Mouse (Mus musculus) stomach, postnatal 0 days (tissue): ENCODE measurements around the gene Arpc5. TPM values are rescaled to one million over a fixed set of nuclear protein-coding genes. Genes with fewer than 3 reads are reported as not detected.

Source experiments
- ATAC-seq: fragments of 200-750 bp; cut with Nextera tagmentation; 2 replicates; pipeline ENCODE4 v1.8.0; 2017; ENCODE audit not compliant: low FRiP score, low TSS enrichment
- DNase-seq: peaks from one replicate; pipeline ENCODE4 v3.0.0-alpha.2; 2016; ENCODE audit warnings: low spot score
- H3K27ac ChIP-seq: fragments of 300-500 bp; sonication (generic); replicated peaks from 2 replicates; pipeline ENCODE4 v1.5.1; 2014; ENCODE audit warnings: mild to moderate bottlenecking, control low read depth
- H3K27me3 ChIP-seq: fragments of 300-500 bp; sonication (generic); 2 replicates; pipeline ENCODE4 v1.6.1; 2014; ENCODE audit warnings: low read length; ENCODE audit not compliant: control insufficient read depth, insufficient read depth
- H3K36me3 ChIP-seq: fragments of 300-500 bp; sonication (generic); 2 replicates; pipeline ENCODE4 v1.6.1; 2014; ENCODE audit warnings: low read length, mixed read lengths; ENCODE audit not compliant: control insufficient read depth, insufficient read depth
- H3K4me1 ChIP-seq: fragments of 300-500 bp; sonication (generic); replicated peaks from 2 replicates; pipeline ENCODE4 v1.6.1; 2014; ENCODE audit warnings: antibody characterized with exemption; ENCODE audit not compliant: control insufficient read depth, insufficient read depth
- H3K4me2 ChIP-seq: fragments of 300-500 bp; sonication (generic); replicated peaks from 2 replicates; pipeline ENCODE4 v1.6.1; 2014; ENCODE audit warnings: low read depth, mild to moderate bottlenecking, control low read depth, moderate library complexity
- H3K4me3 ChIP-seq: fragments of 300-500 bp; sonication (generic); 2 replicates; pipeline ENCODE4 v1.5.1; 2014; ENCODE audit warnings: low read depth, low read length, control low read depth
- H3K9ac ChIP-seq: fragments of 300-500 bp; sonication (generic); 2 replicates; pipeline ENCODE4 v1.6.1; 2014; ENCODE audit warnings: mild to moderate bottlenecking, low read length, control low read depth, mixed read lengths
- H3K9me3 ChIP-seq: fragments of 300-500 bp; sonication (generic); 2 replicates; pipeline ENCODE4 v1.6.1; 2016; ENCODE audit warnings: low read length; ENCODE audit not compliant: control insufficient read depth
- CTCF ChIP-seq: IDR thresholded peaks from 2 replicates; pipeline ENCODE4 v1.5.1; 2016; ENCODE audit warnings: antibody characterized with exemption, low read depth, mild to moderate bottlenecking, moderate library complexity
- EP300 ChIP-seq: optimal IDR thresholded peaks from 2 replicates; pipeline ENCODE3; 2016; ENCODE audit warnings: antibody characterized with exemption
- WGBS: fragments of 180-500 bp; shearing (Covaris S2); extraction: QIAGEN DNeasy Blood & Tissue Kit; methylation state at CpG from one replicate; pipeline ENCODE4 v1.1.7; 2014; 5-methylcytosine and 5-hydroxymethylcytosine counted together
- polyA plus RNA-seq: library from polyadenylated mRNA; unstranded; fragments of >200 nt; fragmentation: Nextera tagmentation; extraction: Ambion mirVana; gene quantifications from 2 replicates; pipeline ENCODE4 v1.2.1, GENCODE M21; 2015

The Arpc5 gene
- polyA plus RNA-seq, 1 experiment from 2014 or later: 355 TPM

GRCm38 (mm10) chr1:152786953-152787352 is 20.6 kb downstream of the Arpc5 start:
- DNase-seq: no peak
- 81% methylated on average over 4 of the region's 4 CpGs for WGBS

DNA sequence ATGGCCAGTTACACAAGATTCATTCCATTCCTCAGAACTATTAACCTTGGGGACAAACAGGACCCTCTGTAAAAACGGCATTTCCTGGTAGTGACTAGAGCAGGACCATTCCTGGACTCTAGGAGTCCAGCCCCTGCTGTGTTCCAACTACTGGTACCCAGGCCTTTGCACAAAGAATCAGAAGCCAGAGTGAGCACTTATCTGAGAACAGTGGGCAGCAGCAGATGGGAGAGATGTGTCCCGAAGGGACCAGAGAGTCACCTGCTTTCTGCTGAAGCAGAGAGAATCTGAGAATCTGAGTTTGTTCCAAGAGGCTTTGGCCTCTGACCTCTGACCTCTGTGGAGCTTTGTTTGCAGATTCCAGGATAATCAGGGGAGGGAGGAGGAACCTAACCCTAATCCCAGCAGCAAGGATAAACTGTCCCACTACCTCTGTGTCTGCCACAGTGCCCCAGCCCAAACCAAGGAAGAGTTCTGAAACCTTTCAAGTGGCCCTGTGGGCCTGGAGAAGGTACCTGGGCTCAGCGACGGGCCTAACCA is 21.8 kb downstream of the Arpc5 start:
- Histone ChIP-seq H3K4me1 (0 out of 2 replicates have a peak, but pooled peaks cover 3% of the 10 kb centered on the region), H3K27me3 (no peaks in the 10 kb centered on the region), H3K27ac (0 out of 2 replicates have a peak overlapping the region, but pooled peaks have one; percentile 13), H3K4me3 (no peak overlapping the region), H3K9ac (no peak overlapping the region), H3K4me2 (no peak overlapping the region), H3K36me3 (no peaks in the 10 kb centered on the region), H3K9me3 (no peaks in the 10 kb centered on the region)
- ATAC-seq: no peak
- WGBS: 41% methylated on average over 4 of the region's 4 CpGs
- TF ChIP-seq CTCF: no peak
- TF ChIP-seq EP300: no peak
- DNase-seq: no peak

More at GRCm38 (mm10) chr1:152786953-152787352, 20.6 kb downstream of the Arpc5 start:
- no peak overlapping the region for H3K4me2 ChIP-seq
- no peak overlapping the region for H3K4me3 ChIP-seq
- no peak overlapping the region for H3K9ac ChIP-seq
- H3K27ac ChIP-seq: no peak overlapping the region
- H3K9me3 ChIP-seq: no peaks in the 10 kb centered on the region
- no peaks in the 10 kb centered on the region for H3K36me3 ChIP-seq
- no peak for ATAC-seq
- H3K4me1 ChIP-seq: 0 out of 2 replicates have a peak, but pooled peaks cover 3% of the 10 kb centered on the region
- TF ChIP-seq EP300 (no peak), CTCF (no peak)
- H3K27me3 ChIP-seq: no peaks in the 10 kb centered on the region

- Histone ChIP-seq H3K9me3 (no peaks in the 10 kb centered on the region), H3K4me2 (no peak overlapping the region), H3K36me3 (no peaks in the 10 kb centered on the region), H3K4me3 (no peak overlapping the region), H3K4me1 (0 out of 2 replicates have a peak, but pooled peaks cover 3% of the 10 kb centered on the region), H3K27ac (no peak overlapping the region), H3K9ac (no peak overlapping the region), H3K27me3 (no peaks in the 10 kb centered on the region)
- 0 out of 2 replicates have a peak, but pooled peaks have one; percentile 35 for ATAC-seq
- no peak for DNase-seq
- TF ChIP-seq EP300: no peak
- peak; percentile 76 for TF ChIP-seq CTCF
- WGBS: 37% methylated on average over 12 of the region's 12 CpGs
Measured at GRCm38 (mm10) chr1:152790254-152790653, 23.9 kb downstream of the Arpc5 start.

GRCm38 (mm10) chr1:152790821-152791220 is 24.5 kb downstream of the Arpc5 start:
- Histone ChIP-seq H3K9me3 (no peaks in the 10 kb centered on the region), H3K27ac (no peak overlapping the region), H3K4me2 (no peak overlapping the region), H3K4me1 (0 out of 2 replicates have a peak, but pooled peaks cover 3% of the 10 kb centered on the region), H3K36me3 (no peaks in the 10 kb centered on the region), H3K9ac (no peak overlapping the region), H3K27me3 (no peaks in the 10 kb centered on the region), H3K4me3 (no peak overlapping the region)
- TF ChIP-seq EP300 (no peak), CTCF (no peak)
- DNase-seq (no peak), ATAC-seq (peak; percentile 32; the same call in 1 of the 2 replicates)
- 13% methylated on average over 6 of the region's 6 CpGs for WGBS

- H3K4me3 ChIP-seq: no peak overlapping the region
- DNase-seq (no peak), ATAC-seq (no peak)
- H3K36me3 ChIP-seq: no peaks in the 10 kb centered on the region
- H3K9ac ChIP-seq: no peak overlapping the region
- no peaks in the 10 kb centered on the region for H3K9me3 ChIP-seq
- H3K4me1 ChIP-seq: 0 out of 2 replicates have a peak, but pooled peaks cover 3% of the 10 kb centered on the region
- H3K4me2 ChIP-seq: no peak overlapping the region
- WGBS: 36% methylated on average over 4 of the region's 4 CpGs
- no peak for TF ChIP-seq CTCF
- TF ChIP-seq EP300: no peak
- no peaks in the 10 kb centered on the region for H3K27me3 ChIP-seq
- no peak overlapping the region for H3K27ac ChIP-seq
Measured at GRCm38 (mm10) chr1:152791269-152791668, 24.9 kb downstream of the Arpc5 start.

GRCm38 (mm10) chr1:152792736-152793494 is 26.6 kb downstream of the Arpc5 start:
- Histone ChIP-seq H3K4me3 (no peak overlapping the region), H3K9ac (no peak overlapping the region), H3K36me3 (no peaks in the 10 kb centered on the region), H3K4me1 (0 out of 2 replicates have a peak, but pooled peaks cover 3% of the 10 kb centered on the region), H3K9me3 (no peaks in the 10 kb centered on the region), H3K27ac (no peak overlapping the region), H3K27me3 (no peaks in the 10 kb centered on the region), H3K4me2 (no peak overlapping the region)
- ATAC-seq (no peak), DNase-seq (no peak)
- no peak for TF ChIP-seq CTCF
- no peak for TF ChIP-seq EP300
- WGBS: 75% methylated on average over 12 of the region's 12 CpGs
